Mouse (Mus musculus) thymus, postnatal 25 days (tissue): ENCODE results near the gene Prnp.
A peak's percentile ranks its signal among the peaks of the same experiment; 100 is the strongest.

Source experiments
- DNase-seq: peaks from one replicate; pipeline ENCODE4 v3.0.0; 2022

Gene Prnp

GRCm38 (mm10) chr2:131950598-131951095 lies 40.9 kb downstream of the Prnp start, which contains the start of gene Prnd:
Prnd (plus strand) TSS chr2:131950861.
- DNase-seq = peak; percentile 14

- no peak for DNase-seq
These were observed 42.7 kb downstream of the Prnp start for GRCm38 (mm10) chr2:131952456-131952855.

- no peak for DNase-seq
These were observed 43.3 kb downstream of the Prnp start for GRCm38 (mm10) chr2:131952961-131953538.

GRCm38 (mm10) chr2:131953711-131954110 lies 44.0 kb downstream of the Prnp start:
- DNase-seq = no peak

GRCm38 (mm10) chr2:131954835-131955234 lies 45.1 kb downstream of the Prnp start:
- DNase-seq = no peak

- DNase-seq = peak; percentile 53
These were observed 45.5 kb downstream of the Prnp start for GRCm38 (mm10) chr2:131955264-131955663.

- DNase-seq = no peak
These were observed 46.9 kb downstream of the Prnp start for GRCm38 (mm10) chr2:131956336-131957256.

- DNase-seq = no peak
These were observed 48.0 kb downstream of the Prnp start for GRCm38 (mm10) chr2:131957731-131958222.

GRCm38 (mm10) chr2:131961671-131962070 lies 51.9 kb downstream of the Prnp start:
- no peak for DNase-seq

- DNase-seq = no peak
These were observed 60.9 kb downstream of the Prnp start for GRCm38 (mm10) chr2:131970597-131970996.

- DNase-seq = no peak
These were observed 61.4 kb downstream of the Prnp start for GRCm38 (mm10) chr2:131971098-131971497.

- DNase-seq = no peak
These were observed 66.9 kb downstream of the Prnp start for GRCm38 (mm10) chr2:131976663-131977062.

GRCm38 (mm10) chr2:131980866-131981265 lies 71.1 kb downstream of the Prnp start:
- no peak for DNase-seq

GRCm38 (mm10) chr2:131982546-131983196 lies 72.9 kb downstream of the Prnp start:
- DNase-seq = peak; percentile 69

- no peak for DNase-seq
These were observed 78.2 kb downstream of the Prnp start for GRCm38 (mm10) chr2:131987950-131988349.
